Mouse (Mus musculus) erythroblast, embryonic 14.5 days (primary cell): ENCODE measurements around the gene Abhd5. TPM values are rescaled to one million over a fixed set of nuclear protein-coding genes. Genes with fewer than 3 reads are reported as not detected.
A peak's percentile ranks its signal among the peaks of the same experiment; 100 is the strongest.
"Not testable (repeated sequence)": the region's sequence is repeated elsewhere in the genome, so short reads cannot be mapped to it uniquely, and the experiment has no call there.

Experiments used
- H3K27me3 ChIP-seq: 2 replicates; pipeline ENCODE4 v1.6.1; 2012; ENCODE audit warnings: inconsistent platforms; ENCODE audit not compliant: control insufficient read depth
- H3K36me3 ChIP-seq: 2 replicates; pipeline ENCODE4 v1.6.1; 2012; ENCODE audit warnings: mild to moderate bottlenecking, inconsistent platforms; ENCODE audit not compliant: control insufficient read depth
- H3K4me1 ChIP-seq: 2 replicates; pipeline ENCODE4 v1.6.1; 2012; ENCODE audit warnings: inconsistent platforms; ENCODE audit not compliant: control insufficient read depth
- H3K4me3 ChIP-seq: replicated peaks from 2 replicates; pipeline ENCODE3; 2012; ENCODE audit warnings: moderate library complexity, mild to moderate bottlenecking, inconsistent platforms
- H3K9me3 ChIP-seq: 2 replicates; pipeline ENCODE4 v1.6.1; 2012; ENCODE audit warnings: low read length, inconsistent platforms, mixed read lengths; ENCODE audit not compliant: control insufficient read depth
- GATA1 ChIP-seq: IDR thresholded peaks from 2 replicates; pipeline ENCODE4 v1.6.1; 2012; ENCODE audit warnings: low read length, inconsistent platforms, mixed read lengths
- TAL1 ChIP-seq: IDR thresholded peaks from 3 replicates; pipeline ENCODE4 v1.6.1; 2012; ENCODE audit warnings: low read length, inconsistent platforms, mixed read lengths
- polyA plus RNA-seq: library from polyadenylated mRNA; stranded (reverse); fragments of >175 nt; gene quantifications from 2 replicates; pipeline ENCODE4 v1.2.3, GENCODE M21; 2012

Gene Abhd5
- 1.8 and 3.6 TPM in 2 replicates for polyA plus RNA-seq

DNA sequence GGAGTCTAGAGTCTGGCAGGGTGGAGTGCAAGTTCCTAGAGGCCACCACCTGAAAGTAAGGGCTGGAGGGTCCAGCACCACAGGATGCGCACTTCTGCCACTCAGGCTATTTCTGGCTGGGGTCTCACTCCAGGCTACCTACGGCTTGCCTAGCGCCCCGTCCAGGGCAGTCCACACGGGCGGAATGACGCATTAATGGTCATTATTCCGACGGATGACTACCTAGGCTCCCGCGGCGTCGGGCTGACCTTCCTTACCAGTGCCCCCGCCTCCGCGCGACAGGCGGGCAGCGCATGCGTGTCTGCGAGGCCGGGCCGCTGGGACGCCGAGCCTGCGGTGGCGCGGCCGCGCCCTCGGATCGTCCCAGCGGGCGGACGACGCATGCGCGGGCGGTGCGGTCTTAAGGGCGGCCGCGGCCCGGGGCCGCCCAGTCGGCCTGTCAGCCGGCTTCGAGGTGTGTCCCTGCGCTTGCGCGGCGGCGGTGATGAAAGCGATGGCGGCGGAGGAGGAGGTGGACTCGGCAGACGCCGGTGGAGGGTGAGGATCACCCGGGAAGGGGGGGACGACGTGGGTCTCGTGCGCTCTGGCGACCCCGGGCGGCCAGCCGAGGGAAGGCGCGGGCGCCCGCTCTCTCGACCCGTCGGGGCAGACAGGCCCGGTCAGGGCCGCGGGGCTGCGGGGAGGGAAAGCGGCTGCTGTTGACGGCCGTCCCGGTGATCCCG is at the start of gene Abhd5:
Gene Abhd5 (plus strand): TSS at position 306 of the 722 bp plus-strand sequence.
- peaks cover 6% of the 10 kb centered on the region for H3K36me3 ChIP-seq
- H3K4me3 ChIP-seq, result peak within 1 kb of the TSS; percentile 78
- H3K4me1 ChIP-seq, result peaks cover 73% of the 10 kb centered on the region
- no peaks in the 10 kb centered on the region for H3K27me3 ChIP-seq
- no peaks in the 10 kb centered on the region for H3K9me3 ChIP-seq
- TF ChIP-seq TAL1, result no peak
- TF ChIP-seq GATA1, result no peak

DNA sequence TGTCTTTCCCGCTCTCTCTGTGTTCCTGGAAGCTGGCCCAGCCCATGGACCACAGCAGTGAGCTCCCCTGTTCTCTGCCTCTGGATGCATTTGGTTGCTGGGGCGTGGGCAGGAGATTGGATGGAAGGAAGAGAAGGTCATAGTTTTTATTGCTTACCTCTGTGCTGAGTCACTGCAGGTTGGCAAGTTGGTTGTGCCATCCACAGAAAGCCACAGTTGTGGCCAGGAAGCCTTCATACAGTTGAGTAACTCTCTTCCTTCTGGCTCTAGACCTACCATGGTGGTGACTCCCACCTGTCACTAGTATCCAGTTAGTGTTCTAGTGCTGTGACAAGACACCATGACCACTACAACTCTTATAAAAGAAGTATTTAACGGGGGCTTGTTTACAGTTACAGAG is 46.1 kb upstream of the Abhd5 start:
- Histone ChIP-seq H3K9me3 (no peaks in the 10 kb centered on the region), H3K4me3 (no peak overlapping the region), H3K36me3 (no peaks in the 10 kb centered on the region), H3K4me1 (peaks cover 6% of the 10 kb centered on the region), H3K27me3 (peaks cover 4% of the 10 kb centered on the region)
- TF ChIP-seq TAL1 (no peak), GATA1 (no peak)

DNA sequence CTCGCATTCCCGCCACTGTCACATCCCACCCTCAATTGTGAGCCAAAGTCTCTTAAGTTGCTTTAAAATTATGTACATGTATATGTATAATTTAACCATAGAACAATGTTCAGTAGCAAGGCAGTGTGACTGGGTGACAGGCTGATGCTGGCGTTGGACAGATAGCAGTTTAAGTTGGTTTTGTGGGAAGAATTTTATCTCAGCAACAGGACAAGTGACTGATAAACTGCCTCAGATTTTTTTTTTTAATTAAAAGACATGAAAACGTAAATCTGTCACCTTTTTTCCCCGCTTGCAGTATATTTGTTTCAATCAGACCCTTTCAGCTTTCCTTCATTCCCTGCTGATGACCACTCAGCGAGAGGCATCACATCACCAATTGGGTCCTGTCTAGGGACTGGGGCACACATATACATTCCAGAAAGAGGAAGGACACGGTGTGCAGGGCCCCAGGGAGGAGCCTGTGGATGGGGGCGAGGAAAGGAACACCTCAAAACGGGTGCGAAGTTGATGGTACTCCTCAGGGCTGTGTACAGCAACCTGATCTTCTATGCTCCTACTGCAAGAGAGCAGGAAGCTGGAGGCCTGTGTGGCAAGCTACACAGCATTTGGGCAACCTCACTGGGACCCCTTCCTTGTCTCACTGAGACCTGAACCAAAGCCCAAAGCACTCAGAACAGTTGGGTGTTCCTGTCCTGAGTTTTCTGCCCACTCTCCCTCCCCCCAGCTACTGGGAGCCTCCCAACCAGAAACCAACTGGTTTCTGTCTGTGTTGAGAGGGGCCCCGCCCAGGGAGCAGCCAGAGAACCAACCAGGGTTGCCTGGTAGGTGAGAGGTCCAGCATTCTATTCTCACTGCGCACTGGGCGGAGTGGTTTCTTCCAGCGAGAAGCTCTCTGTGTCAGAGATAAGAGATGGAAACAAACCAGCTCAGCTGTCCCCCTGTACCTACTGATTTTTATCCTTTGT is 42.1 kb upstream of the Abhd5 start:
- Histone ChIP-seq H3K27me3 (peaks cover 4% of the 10 kb centered on the region), H3K4me1 (peaks cover 31% of the 10 kb centered on the region), H3K4me3 (no peak overlapping the region), H3K9me3 (no peaks in the 10 kb centered on the region), H3K36me3 (no peaks in the 10 kb centered on the region)
- TF ChIP-seq TAL1, result no peak
- no peak for TF ChIP-seq GATA1

DNA sequence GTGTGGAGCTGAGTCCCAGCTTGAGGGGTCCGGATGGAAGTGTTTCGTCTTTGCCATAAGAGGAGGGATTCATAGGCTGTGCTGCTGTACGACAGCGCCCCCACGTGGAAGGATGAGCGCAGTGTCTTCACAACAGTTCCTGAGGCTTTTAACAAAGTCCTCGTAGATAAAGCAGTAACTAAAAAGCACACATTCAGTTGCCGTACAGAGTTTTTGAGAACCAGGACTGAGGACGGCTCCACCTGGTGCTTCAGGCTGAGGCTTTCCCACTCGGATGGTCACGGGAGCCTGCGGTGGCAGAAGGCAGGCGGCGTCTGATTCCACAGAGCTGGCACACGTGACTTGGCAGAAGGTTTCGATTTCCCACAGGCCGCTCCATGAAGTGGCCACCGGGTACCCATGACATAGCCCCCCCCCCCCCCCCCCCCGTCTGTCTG is 40.8 kb upstream of the Abhd5 start:
- Histone ChIP-seq H3K27me3 (peaks cover 4% of the 10 kb centered on the region), H3K9me3 (no peaks in the 10 kb centered on the region), H3K4me1 (peaks cover 31% of the 10 kb centered on the region), H3K4me3 (peak overlapping the region; percentile 67), H3K36me3 (no peaks in the 10 kb centered on the region)
- TF ChIP-seq TAL1 (no peak), GATA1 (no peak)

DNA sequence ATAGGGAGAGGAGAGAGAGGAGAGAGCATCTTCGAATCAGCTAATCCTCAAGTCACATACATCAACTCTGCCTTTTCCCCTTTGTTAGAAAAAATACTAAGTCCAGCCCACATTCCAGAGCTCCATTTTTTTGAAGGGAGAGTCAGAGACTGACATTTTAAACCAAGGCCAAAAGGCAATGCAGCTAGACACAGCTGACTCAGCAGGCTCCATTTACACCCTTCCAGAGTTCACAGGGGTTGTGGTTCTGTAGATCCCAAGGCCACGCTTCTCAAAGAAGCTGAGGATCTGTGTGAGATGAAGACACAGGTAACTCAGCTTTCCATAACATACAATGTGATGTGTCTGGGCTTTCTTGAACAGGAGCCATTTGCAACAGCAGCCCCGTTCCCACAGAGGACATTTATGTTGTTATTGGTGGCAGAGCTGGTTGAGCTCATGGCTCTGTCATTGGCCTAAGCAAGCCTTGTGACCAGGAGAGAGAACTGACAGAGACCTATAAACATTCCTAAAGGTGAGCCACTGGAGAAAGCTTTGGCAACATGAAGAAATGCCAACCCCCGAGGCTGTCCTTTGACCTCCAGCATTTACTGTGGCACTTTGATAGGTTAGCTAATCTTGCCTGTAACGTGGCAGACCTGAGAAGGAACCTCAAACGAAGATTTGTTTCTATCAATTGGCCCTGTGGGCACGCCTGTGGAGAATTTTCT is 40.2 kb upstream of the Abhd5 start:
- H3K27me3 ChIP-seq, result peaks cover 4% of the 10 kb centered on the region
- TF ChIP-seq TAL1 (no peak), GATA1 (no peak)
- H3K4me3 ChIP-seq, result peak overlapping the region; percentile 67

DNA sequence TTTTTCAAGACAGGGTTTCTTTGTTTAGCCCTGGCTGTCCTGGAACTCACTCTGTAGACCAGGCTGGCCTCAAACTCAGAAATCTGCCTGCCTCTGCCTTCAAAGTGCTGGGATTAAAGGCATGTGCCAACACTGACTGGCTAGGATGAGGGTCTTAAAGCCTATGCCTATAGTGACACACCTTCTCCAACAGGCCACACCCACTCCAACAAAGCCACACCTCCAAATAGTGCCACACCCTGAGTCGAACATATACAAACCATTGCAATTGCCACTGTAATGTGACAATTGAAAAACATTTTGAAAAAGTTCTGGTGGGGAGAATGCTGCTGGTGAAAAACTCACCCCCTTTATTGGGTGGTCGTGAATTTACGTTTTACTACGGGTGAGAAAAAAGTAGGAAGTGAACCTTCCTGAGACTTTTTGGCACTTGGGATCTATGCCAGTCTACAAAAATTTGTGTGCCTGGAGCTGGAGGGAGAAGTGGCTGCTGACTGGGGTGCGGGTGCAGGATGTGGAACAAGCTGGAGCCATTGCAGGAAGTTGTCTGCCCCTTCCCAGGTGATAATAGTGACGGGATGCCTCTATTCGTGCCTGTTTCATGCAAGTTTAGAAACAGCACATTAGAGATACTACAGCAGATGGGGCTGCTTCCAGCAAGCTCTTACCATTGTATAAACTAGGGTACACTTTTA is 39.0 kb upstream of the Abhd5 start:
- TF ChIP-seq TAL1, result no peak
- no peak for TF ChIP-seq GATA1
- H3K4me1 ChIP-seq, result peaks cover 31% of the 10 kb centered on the region
- H3K9me3 ChIP-seq, result no peaks in the 10 kb centered on the region
- H3K4me3 ChIP-seq, result no peak overlapping the region
- peaks cover 4% of the 10 kb centered on the region for H3K27me3 ChIP-seq
- H3K36me3 ChIP-seq, result no peaks in the 10 kb centered on the region

More for the DNA sequence above, 40.2 kb upstream of the Abhd5 start:
- H3K4me1 ChIP-seq, result peaks cover 31% of the 10 kb centered on the region
- no peaks in the 10 kb centered on the region for H3K9me3 ChIP-seq
- no peaks in the 10 kb centered on the region for H3K36me3 ChIP-seq

DNA sequence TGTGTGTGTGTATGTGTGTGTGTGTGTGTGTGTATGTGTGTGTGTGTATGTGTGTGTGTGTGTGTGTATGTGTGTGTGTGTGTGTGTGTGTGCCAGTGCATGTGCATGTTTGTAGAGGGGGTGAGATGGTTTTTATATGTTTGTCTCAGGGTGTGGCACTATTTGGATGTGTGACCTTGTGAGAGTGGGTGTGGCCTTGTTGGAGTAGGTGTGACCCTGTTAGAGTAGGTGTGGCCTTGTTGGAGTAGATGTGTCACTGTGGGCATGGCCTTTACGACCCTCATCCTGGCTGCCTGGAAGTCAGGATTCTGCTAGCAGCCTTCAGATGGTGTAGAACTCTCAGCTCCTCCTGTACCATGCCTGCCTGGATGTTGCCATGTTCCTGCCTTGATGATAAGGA is 38.3 kb upstream of the Abhd5 start:
- H3K9me3 ChIP-seq, H3K27me3 ChIP-seq, H3K36me3 ChIP-seq, H3K4me3 ChIP-seq: not testable (repeated sequence)
- H3K4me1 ChIP-seq, result peaks cover 31% of the 10 kb centered on the region

DNA sequence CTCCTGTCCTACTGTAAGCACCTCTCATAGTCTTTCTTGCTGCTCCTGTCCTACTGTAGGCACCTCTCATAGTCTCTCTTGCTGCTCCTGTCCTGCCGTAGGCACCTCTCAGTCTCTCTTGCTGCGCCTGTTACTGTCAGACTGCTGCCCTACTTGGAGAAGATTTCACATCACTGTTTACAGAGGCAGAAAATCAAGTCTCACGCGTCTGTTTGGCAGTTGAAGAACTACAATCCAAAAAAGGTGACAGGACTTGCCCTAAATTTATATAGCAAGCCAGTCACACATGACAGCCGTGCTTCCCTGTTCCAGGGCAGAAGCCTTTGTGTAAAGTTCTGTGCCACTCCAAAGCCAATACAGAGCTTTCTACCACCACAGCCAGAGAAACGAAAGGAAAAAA is 37.0 kb upstream of the Abhd5 start:
- H3K9me3 ChIP-seq, result no peaks in the 10 kb centered on the region
- no peak overlapping the region for H3K4me3 ChIP-seq
- TF ChIP-seq GATA1, result no peak
- TF ChIP-seq TAL1, result no peak
- no peaks in the 10 kb centered on the region for H3K27me3 ChIP-seq
- H3K4me1 ChIP-seq, result peaks cover 29% of the 10 kb centered on the region
- H3K36me3 ChIP-seq, result no peaks in the 10 kb centered on the region
